Mouse (Mus musculus) intestine, embryonic 14.5 days (tissue): ENCODE measurements at regions not wholly inside any gene's neighbourhood (a gene's known extent, or its start where the extent isn't known, plus 50 kb on each side); places are given as distances from the start of the nearest gene placed in this dataset.
A peak's percentile ranks its signal among the peaks of the same experiment; 100 is the strongest.

Experiments used
- ATAC-seq: fragments of 200-750 bp; cut with Nextera tagmentation; replicated peaks from 2 replicates; pipeline ENCODE4 v1.8.0; 2017; ENCODE audit warnings: low read depth, moderate number of reproducible peaks, moderate TSS enrichment, moderate library complexity; ENCODE audit not compliant: low FRiP score, low TSS enrichment
- DNase-seq: peaks from one replicate; pipeline ENCODE4 v3.0.0-alpha.2; 2018; ENCODE audit warnings: low spot score
- H3K27ac ChIP-seq: fragments of 300-500 bp; sonication (generic); 2 replicates; pipeline ENCODE4 v1.5.1; 2014; ENCODE audit warnings: low read depth, mild to moderate bottlenecking, control low read depth
- H3K27me3 ChIP-seq: fragments of 300-500 bp; sonication (generic); replicated peaks from 2 replicates; pipeline ENCODE4 v1.6.1; 2014; ENCODE audit warnings: low read length, control low read depth; ENCODE audit not compliant: control insufficient read depth, insufficient read depth
- H3K36me3 ChIP-seq: fragments of 300-500 bp; sonication (generic); 2 replicates; pipeline ENCODE4 v1.6.1; 2014; ENCODE audit warnings: low read length, control low read depth; ENCODE audit not compliant: control insufficient read depth, insufficient read depth
- H3K4me1 ChIP-seq: fragments of 300-500 bp; sonication (generic); replicated peaks from 2 replicates; pipeline ENCODE4 v1.6.1; 2014; ENCODE audit warnings: low read length, control low read depth, mixed read lengths; ENCODE audit not compliant: control insufficient read depth, insufficient read depth
- H3K4me2 ChIP-seq: fragments of 300-500 bp; sonication (generic); 2 replicates; pipeline ENCODE4 v1.6.1; 2014; ENCODE audit warnings: low read length
- H3K4me3 ChIP-seq: fragments of 300-500 bp; sonication (generic); 2 replicates; pipeline ENCODE4 v1.5.1; 2014; ENCODE audit warnings: low read depth, low read length, control low read depth, mixed read lengths
- H3K9ac ChIP-seq: fragments of 300-500 bp; sonication (generic); 2 replicates; pipeline ENCODE4 v1.6.1; 2014; ENCODE audit warnings: mild to moderate bottlenecking, low read length
- H3K9me3 ChIP-seq: fragments of 300-500 bp; sonication (generic); 2 replicates; pipeline ENCODE4 v1.6.1; 2016; ENCODE audit warnings: low read length, control low read depth; ENCODE audit not compliant: control insufficient read depth
- WGBS: fragments of 180-500 bp; shearing (Covaris S2); extraction: QIAGEN DNeasy Blood & Tissue Kit; methylation state at CpG from one replicate; pipeline ENCODE4 v1.1.7; 2014; 5-methylcytosine and 5-hydroxymethylcytosine counted together

DNA sequence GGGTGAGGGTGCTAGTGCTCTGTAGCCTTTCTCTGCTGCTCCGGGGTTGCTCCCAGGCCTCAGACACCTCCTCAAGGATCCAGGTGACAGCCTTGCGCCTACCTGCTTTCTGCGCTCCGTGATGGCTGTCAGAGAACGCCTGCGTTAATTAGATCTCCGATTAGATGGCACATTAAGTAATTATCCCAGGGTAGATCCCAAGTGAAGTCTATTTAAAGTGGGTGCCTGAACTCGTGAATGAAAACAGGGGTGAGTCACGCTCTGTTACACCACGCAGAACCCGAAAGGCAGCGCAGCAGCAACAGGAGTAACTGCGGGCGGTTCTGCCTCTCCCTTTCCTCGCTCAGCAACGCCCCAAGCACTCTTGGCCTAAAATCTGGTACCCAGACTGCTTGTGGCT, 108.2 kb upstream of the Gm14444 start:
- DNase-seq (no peak), ATAC-seq (no peak)
- no peaks in the 10 kb centered on the region for H3K9me3 ChIP-seq
- no peaks in the 10 kb centered on the region for H3K36me3 ChIP-seq
- WGBS: 90% methylated on average over 16 of the region's 16 CpGs
- no peak overlapping the region for H3K4me2 ChIP-seq
- no peaks in the 10 kb centered on the region for H3K27me3 ChIP-seq
- H3K4me3 ChIP-seq: no peak overlapping the region
- no peak overlapping the region for H3K27ac ChIP-seq
- peaks cover 14% of the 10 kb centered on the region; the same call in 1 of the 2 replicates for H3K4me1 ChIP-seq
- no peak overlapping the region for H3K9ac ChIP-seq

DNA sequence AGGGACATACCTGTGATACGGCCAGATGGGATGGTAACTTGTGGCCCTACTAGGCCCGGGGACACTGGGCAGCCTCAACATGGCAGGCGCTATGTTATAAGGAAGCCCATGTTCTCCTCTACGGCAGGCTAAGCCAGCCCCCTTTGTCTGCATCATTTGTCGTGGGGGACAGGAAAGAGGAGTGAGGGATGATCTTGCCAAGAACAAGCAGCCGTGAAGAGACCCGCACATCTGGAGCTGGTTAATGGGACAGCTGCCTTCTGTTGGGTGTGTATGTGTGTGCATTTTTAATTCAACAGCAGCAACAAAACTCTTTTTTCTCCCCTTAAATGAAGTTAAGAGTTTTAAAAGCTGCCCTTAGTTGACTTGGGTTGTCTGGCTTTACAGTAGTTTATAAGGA, 106.4 kb upstream of the Gm14444 start:
- Histone ChIP-seq H3K27me3 (no peaks in the 10 kb centered on the region), H3K9me3 (no peaks in the 10 kb centered on the region), H3K4me1 (peaks cover 14% of the 10 kb centered on the region; the same call in 1 of the 2 replicates), H3K9ac (no peak overlapping the region), H3K4me2 (no peak overlapping the region), H3K36me3 (no peaks in the 10 kb centered on the region), H3K27ac (peak overlapping the region; percentile 59; the same call in 1 of the 2 replicates), H3K4me3 (no peak overlapping the region)
- 51% methylated on average over 7 of the region's 7 CpGs for WGBS
- no peak; the same call in 1 of the 2 replicates for ATAC-seq
- no peak for DNase-seq

DNA sequence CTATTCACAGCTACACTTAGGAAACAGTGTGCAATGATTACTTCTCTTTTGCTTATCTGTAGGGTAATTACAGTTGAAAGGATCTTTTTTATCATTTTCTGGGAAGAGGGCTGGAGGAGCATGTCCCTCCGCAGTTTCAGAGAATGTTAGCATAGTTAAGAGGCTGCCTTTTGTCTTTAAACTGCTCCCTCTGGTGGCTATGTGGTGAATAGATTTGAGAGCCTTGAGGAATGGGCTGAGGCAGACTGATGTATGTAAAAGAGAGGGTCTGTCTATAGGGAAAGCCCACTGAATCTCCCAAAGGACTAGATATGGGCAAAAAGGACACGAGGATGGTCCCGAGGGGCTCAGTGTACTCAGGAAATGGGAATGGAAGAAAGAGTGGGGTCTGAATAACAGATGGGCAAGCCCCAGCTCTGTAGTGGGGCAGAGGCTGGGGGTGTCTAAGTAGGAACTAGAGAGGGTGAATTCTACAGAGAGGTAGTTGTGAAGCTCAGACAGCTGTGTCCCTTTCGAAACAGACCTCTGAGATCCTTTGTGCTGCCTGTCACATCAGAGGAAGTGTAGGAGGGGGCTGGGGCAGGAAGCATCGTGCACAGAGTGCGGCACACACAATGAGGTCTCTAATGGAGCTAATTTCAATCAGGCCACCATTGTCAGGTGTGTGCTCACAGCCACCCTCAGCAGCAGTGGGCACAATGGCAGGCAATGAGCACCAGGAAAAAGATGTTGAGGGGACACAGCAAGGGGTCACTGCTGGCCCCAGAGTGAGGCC, 104.0 kb upstream of the Gm14444 start:
- Histone ChIP-seq H3K4me2 (no peak overlapping the region), H3K4me3 (no peak overlapping the region), H3K27me3 (no peaks in the 10 kb centered on the region), H3K4me1 (peaks cover 8% of the 10 kb centered on the region; the same call in 1 of the 2 replicates), H3K9me3 (no peaks in the 10 kb centered on the region), H3K9ac (no peak overlapping the region), H3K27ac (no peak overlapping the region), H3K36me3 (no peaks in the 10 kb centered on the region)
- ATAC-seq (peak; percentile 57; the same call in 1 of the 2 replicates), DNase-seq (peak; percentile 64)
- 47% methylated on average over 6 of the region's 6 CpGs for WGBS

DNA sequence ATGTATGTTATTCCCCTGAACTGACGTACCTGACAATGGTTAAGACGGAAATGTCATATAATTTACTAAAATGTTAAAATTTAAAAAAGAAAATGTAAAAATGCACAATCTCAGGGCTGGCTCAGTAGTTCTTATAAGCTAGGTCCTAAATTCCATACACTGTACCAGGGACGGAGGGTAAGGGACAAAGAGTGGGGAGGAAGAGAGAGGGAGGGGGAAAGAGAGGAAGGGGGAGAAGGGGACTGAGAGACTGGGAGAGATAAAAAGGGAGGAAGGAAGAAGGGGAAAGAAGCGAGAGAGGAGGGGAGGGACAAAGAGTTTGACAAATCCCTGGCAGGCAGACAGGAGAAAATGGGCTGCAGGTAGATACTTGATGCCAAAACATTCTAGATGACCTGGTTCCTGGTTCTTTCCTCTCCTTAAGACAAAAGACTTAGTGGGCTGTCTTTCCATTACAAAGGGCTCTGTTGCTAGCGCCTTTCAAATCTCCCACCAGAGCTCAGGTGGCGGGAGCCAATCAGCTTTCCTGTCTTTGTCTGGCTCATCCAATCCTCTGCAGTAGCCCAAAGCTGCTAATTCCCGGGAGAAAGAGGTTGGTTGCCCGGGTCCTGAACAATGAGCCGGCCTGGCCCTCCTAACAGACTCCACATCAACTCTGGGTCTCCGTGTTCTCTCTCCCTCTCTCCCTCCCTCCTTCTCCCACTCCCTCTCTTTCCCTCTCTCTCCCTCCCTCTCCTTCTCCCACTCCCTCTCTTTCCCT, 92.7 kb upstream of the Gm14444 start:
- ATAC-seq (peak; percentile 52), DNase-seq (no peak)
- 24% methylated on average over 10 of the region's 10 CpGs for WGBS

DNA sequence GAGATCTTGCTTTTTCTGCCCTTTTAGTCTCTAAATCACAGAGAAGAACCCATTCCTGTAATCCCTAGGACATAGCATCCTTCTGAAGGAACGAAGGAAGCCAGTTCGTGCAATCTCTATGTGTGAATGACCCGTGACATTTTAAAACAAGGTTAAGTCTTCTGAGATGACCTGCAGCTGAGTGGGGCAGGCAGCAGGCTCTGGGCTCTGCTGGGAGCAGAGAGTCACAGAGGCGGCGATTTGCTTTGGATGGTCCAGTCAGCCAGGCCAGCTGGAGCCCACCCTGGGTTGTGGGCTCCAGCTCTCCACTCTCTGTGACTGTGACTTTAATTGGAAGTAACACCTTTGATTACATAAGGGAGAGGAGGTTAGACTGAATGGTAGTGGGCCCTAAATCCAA, 92.1 kb upstream of the Gm14444 start:
- H3K4me2 ChIP-seq: no peak overlapping the region
- ATAC-seq (no peak; the same call in 1 of the 2 replicates), DNase-seq (no peak)

More for the DNA sequence above, 92.7 kb upstream of the Gm14444 start:
- Histone ChIP-seq H3K27ac (no peak overlapping the region), H3K4me2 (peak overlapping the region; percentile 23; the same call in 1 of the 2 replicates), H3K9me3 (no peaks in the 10 kb centered on the region), H3K27me3 (no peaks in the 10 kb centered on the region), H3K4me3 (no peak overlapping the region), H3K4me1 (no peaks in the 10 kb centered on the region; the same call in 1 of the 2 replicates), H3K36me3 (no peaks in the 10 kb centered on the region), H3K9ac (no peak overlapping the region)

DNA sequence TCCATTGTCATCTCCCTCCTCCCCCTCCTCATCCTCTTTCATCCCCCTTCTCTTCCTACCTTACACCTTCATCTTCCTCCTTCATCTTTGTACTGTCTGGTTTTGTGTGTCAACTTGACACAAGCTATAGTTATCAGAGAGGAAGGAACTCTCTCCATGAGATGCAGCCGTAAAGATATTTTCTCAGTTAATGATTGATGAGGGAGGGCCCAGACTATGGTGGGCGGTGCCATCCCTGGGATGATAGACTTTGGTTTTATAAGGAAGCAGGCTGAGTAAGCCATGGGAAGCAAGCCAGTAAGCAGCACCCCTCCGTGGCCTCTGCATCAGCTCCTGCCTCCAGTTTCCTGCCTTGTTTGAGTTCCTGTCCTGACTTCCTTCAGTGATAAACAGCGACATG, 87.8 kb upstream of the Gm14444 start:
- H3K9ac ChIP-seq: no peak overlapping the region
- ATAC-seq (no peak), DNase-seq (no peak)
- WGBS: 45% methylated on average over 4 of the region's 4 CpGs
- H3K27ac ChIP-seq: no peak overlapping the region
- H3K27me3 ChIP-seq: no peaks in the 10 kb centered on the region
- H3K9me3 ChIP-seq: no peaks in the 10 kb centered on the region
- H3K4me2 ChIP-seq: no peak overlapping the region
- no peak overlapping the region for H3K4me3 ChIP-seq
- H3K36me3 ChIP-seq: no peaks in the 10 kb centered on the region
- no peaks in the 10 kb centered on the region; the same call in 1 of the 2 replicates for H3K4me1 ChIP-seq

More for the DNA sequence above, 92.1 kb upstream of the Gm14444 start:
- Histone ChIP-seq H3K4me3 (no peak overlapping the region), H3K4me1 (no peaks in the 10 kb centered on the region; the same call in 1 of the 2 replicates), H3K9me3 (no peaks in the 10 kb centered on the region), H3K27ac (peak overlapping the region; percentile 16; the same call in 1 of the 2 replicates), H3K27me3 (no peaks in the 10 kb centered on the region), H3K36me3 (no peaks in the 10 kb centered on the region), H3K9ac (no peak overlapping the region)
- WGBS: 20% methylated on average over 5 of the region's 5 CpGs

DNA sequence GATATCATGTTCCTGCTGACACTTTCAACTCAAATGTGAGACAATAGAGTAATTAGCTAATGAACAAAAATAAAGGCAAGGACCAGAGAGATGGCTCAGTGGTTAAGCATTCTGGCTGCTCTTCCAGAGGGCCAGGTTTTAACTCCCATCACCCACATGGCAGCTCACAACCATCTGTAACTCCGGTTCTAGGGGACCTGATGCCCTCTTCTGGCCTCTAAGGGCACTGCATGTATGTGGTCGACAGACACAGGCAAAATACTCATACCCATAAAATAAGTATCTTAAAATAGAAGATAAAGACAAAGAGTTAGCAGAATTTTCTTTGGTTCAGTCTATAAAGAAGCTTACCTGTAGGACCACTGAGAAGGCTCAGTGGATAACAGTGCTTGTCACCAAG, 80.3 kb upstream of the Gm14444 start:
- Histone ChIP-seq H3K36me3 (no peaks in the 10 kb centered on the region), H3K4me1 (no peaks in the 10 kb centered on the region)

DNA sequence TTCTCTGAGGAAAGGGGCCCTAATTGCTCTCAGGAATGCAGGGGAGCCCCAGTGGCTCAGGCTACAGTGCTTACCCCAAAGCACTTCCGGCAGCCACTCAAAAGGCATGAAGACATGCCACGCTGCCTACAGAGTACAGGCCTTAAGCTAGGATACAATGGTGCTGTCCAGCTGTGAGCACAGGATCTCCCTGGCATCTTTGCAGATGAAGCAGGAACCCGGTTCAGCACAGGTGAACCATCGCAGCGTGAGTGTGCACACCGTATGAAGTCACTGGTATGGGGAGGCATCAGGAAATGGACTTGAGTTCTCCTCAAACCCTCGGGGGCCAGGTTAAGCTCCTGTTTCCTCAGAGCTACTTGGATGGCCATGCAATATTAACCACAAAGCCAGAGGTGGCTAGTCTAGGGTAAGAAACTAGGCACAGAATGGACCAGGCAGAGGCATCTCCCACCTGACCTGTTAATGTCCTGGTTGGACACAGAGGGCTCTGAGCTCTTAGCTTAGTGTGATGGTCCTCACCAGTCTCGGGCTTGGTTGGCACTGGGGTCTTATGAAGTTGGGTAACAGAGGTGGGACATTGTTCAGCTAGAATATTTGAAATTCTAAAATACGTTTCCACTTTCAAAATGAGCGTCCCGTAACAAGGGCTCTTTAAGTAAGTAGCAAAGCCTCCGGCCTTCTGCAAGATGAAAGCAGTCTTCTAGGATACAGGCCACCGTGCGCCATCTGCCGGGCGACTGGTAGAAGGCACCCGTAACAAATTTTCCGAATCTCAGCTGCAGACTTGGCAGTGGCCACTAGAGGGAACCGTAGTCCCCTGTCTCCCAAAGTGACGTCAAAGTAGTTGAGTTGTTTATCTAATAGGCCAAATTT, 77.7 kb upstream of the Gm14444 start:
- Histone ChIP-seq H3K27ac (no peak overlapping the region), H3K27me3 (no peaks in the 10 kb centered on the region), H3K4me1 (no peaks in the 10 kb centered on the region), H3K4me3 (no peak overlapping the region), H3K9me3 (no peaks in the 10 kb centered on the region), H3K4me2 (no peak overlapping the region), H3K36me3 (no peaks in the 10 kb centered on the region), H3K9ac (no peak overlapping the region)
- 33% methylated on average over 20 of the region's 20 CpGs for WGBS
- peak; percentile 68 for ATAC-seq
- peak; percentile 96 for DNase-seq

More for the DNA sequence above, 80.3 kb upstream of the Gm14444 start:
- Histone ChIP-seq H3K4me2 (no peak overlapping the region), H3K27ac (no peak overlapping the region), H3K27me3 (no peaks in the 10 kb centered on the region), H3K9ac (no peak overlapping the region), H3K9me3 (no peaks in the 10 kb centered on the region), H3K4me3 (no peak overlapping the region)
- DNase-seq (peak; percentile 32), ATAC-seq (no peak)
- 74% methylated on average over 2 of the region's 2 CpGs for WGBS
